Mouse (Mus musculus) liver, embryonic 11.5 days (tissue): Measurements from ENCODE around the gene Rtbdn. TPM values are rescaled to one million over a fixed set of nuclear protein-coding genes. Genes with fewer than 3 reads are reported as not detected.

Experiments used
- ATAC-seq: fragments of 200-750 bp; cut with Nextera tagmentation; replicated peaks from 2 replicates; pipeline ENCODE4 v1.8.0; 2017; ENCODE audit warnings: moderate number of reproducible peaks, mild to moderate bottlenecking, moderate TSS enrichment, moderate library complexity; ENCODE audit not compliant: low FRiP score
- DNase-seq: peaks from one replicate; pipeline ENCODE4 v3.0.0-alpha.2; 2017; ENCODE audit warnings: low spot score
- H3K27ac ChIP-seq: fragments of 300-500 bp; sonication (generic); 2 replicates; pipeline ENCODE4 v1.5.1; 2014; ENCODE audit warnings: mild to moderate bottlenecking, low read depth, low read length, control low read depth
- H3K27me3 ChIP-seq: fragments of 300-500 bp; sonication (generic); replicated peaks from 2 replicates; pipeline ENCODE4 v1.6.1; 2014; ENCODE audit warnings: low read length, mixed read lengths; ENCODE audit not compliant: control insufficient read depth, insufficient read depth
- H3K36me3 ChIP-seq: fragments of 300-500 bp; sonication (generic); 2 replicates; pipeline ENCODE4 v1.6.1; 2014; ENCODE audit warnings: mild to moderate bottlenecking, low read length, moderate library complexity, mixed read lengths; ENCODE audit not compliant: control insufficient read depth, insufficient read depth
- H3K4me1 ChIP-seq: fragments of 300-500 bp; sonication (generic); replicated peaks from 2 replicates; pipeline ENCODE4 v1.6.1; 2014; ENCODE audit warnings: low read length, mixed read lengths; ENCODE audit not compliant: control insufficient read depth, insufficient read depth
- H3K4me2 ChIP-seq: fragments of 300-500 bp; sonication (generic); 2 replicates; pipeline ENCODE4 v1.6.1; 2014; ENCODE audit warnings: mild to moderate bottlenecking, control low read depth, moderate library complexity
- H3K4me3 ChIP-seq: fragments of 300-500 bp; sonication (generic); 2 replicates; pipeline ENCODE4 v1.5.1; 2014; ENCODE audit warnings: low read depth, low read length, control low read depth
- H3K9ac ChIP-seq: fragments of 300-500 bp; sonication (generic); 2 replicates; pipeline ENCODE4 v1.6.1; 2014; ENCODE audit warnings: low read depth, low read length, control low read depth
- H3K9me3 ChIP-seq: fragments of 300-500 bp; sonication (generic); 2 replicates; pipeline ENCODE4 v1.6.1; 2016; ENCODE audit warnings: low read length, inconsistent platforms, mixed read lengths; ENCODE audit not compliant: control insufficient read depth
- WGBS: fragments of 180-500 bp; shearing (Covaris S2); extraction: QIAGEN DNeasy Blood & Tissue Kit; methylation state at CpG from one replicate; pipeline ENCODE4 v1.1.7; 2014; 5-methylcytosine and 5-hydroxymethylcytosine counted together
- polyA plus RNA-seq: library from polyadenylated mRNA; unstranded; fragments of >200 nt; fragmentation: Nextera tagmentation; extraction: Ambion mirVana; gene quantifications from 2 replicates; pipeline ENCODE4 v1.2.1, GENCODE M21; 2014

Gene Rtbdn
- polyA plus RNA-seq, 1 experiment from 2014 or later: 0.22 TPM

- WGBS: 88% methylated on average over 1 of the region's 1 CpGs
- Histone ChIP-seq H3K9me3 (no peaks in the 10 kb centered on the region), H3K27me3 (no peaks in the 10 kb centered on the region), H3K36me3 (peaks cover 38% of the 10 kb centered on the region), H3K4me2 (peak overlapping the region; percentile 99), H3K4me3 (peak overlapping the region; percentile 22; the same call in 1 of the 2 replicates), H3K27ac (peak overlapping the region; percentile 96; the same call in 1 of the 2 replicates), H3K9ac (peak overlapping the region; percentile 4; the same call in 1 of the 2 replicates), H3K4me1 (peaks cover 58% of the 10 kb centered on the region)
- no peak for DNase-seq
- no peak for ATAC-seq
These were observed 26.3 kb downstream of the Rtbdn start for GRCm38 (mm10) chr8:84973079-84973478.

GRCm38 (mm10) chr8:84973803-84974542 is 27.2 kb downstream of the Rtbdn start:
- ATAC-seq (no peak), DNase-seq (no peak)
- Histone ChIP-seq H3K4me1 (peaks cover 54% of the 10 kb centered on the region), H3K36me3 (peaks cover 38% of the 10 kb centered on the region), H3K4me2 (peak overlapping the region; percentile 99), H3K27me3 (no peaks in the 10 kb centered on the region), H3K4me3 (peak overlapping the region; percentile 78), H3K9me3 (no peaks in the 10 kb centered on the region), H3K27ac (peak overlapping the region; percentile 96), H3K9ac (peak overlapping the region; percentile 32; the same call in 1 of the 2 replicates)
- WGBS: 70% methylated on average over 4 of the region's 4 CpGs

GRCm38 (mm10) chr8:84974543-84975142 is 27.9 kb downstream of the Rtbdn start:
- Histone ChIP-seq H3K4me3 (peak overlapping the region; percentile 78), H3K36me3 (peaks cover 38% of the 10 kb centered on the region), H3K4me2 (peak overlapping the region; percentile 99), H3K9ac (peak overlapping the region; percentile 37), H3K4me1 (peaks cover 60% of the 10 kb centered on the region), H3K9me3 (no peaks in the 10 kb centered on the region), H3K27me3 (no peaks in the 10 kb centered on the region), H3K27ac (peak overlapping the region; percentile 96)
- no peak for ATAC-seq
- no peak for DNase-seq
- 79% methylated on average over 8 of the region's 8 CpGs for WGBS

GRCm38 (mm10) chr8:84975434-84975833 is 28.6 kb downstream of the Rtbdn start:
- DNase-seq (peak; percentile 69), ATAC-seq (no peak)
- 26% methylated on average over 7 of the region's 7 CpGs for WGBS
- peak overlapping the region; percentile 96 for H3K27ac ChIP-seq
- no peaks in the 10 kb centered on the region for H3K9me3 ChIP-seq
- H3K4me1 ChIP-seq: peaks cover 66% of the 10 kb centered on the region
- H3K27me3 ChIP-seq: no peaks in the 10 kb centered on the region
- peak overlapping the region; percentile 99 for H3K4me2 ChIP-seq
- peak overlapping the region; percentile 78 for H3K4me3 ChIP-seq
- peaks cover 38% of the 10 kb centered on the region for H3K36me3 ChIP-seq
- peak overlapping the region; percentile 37; the same call in 1 of the 2 replicates for H3K9ac ChIP-seq

- H3K4me1 ChIP-seq: peaks cover 66% of the 10 kb centered on the region
- peak overlapping the region; percentile 99 for H3K4me2 ChIP-seq
- H3K9me3 ChIP-seq: no peaks in the 10 kb centered on the region
- WGBS: under 1% methylated on average over 59 of the region's 61 CpGs
- H3K27ac ChIP-seq: peak overlapping the region; percentile 96
- H3K27me3 ChIP-seq: no peaks in the 10 kb centered on the region
- peak; percentile 79 for ATAC-seq
- peak overlapping the region; percentile 86 for H3K9ac ChIP-seq
- peak overlapping the region; percentile 78 for H3K4me3 ChIP-seq
- H3K36me3 ChIP-seq: peaks cover 33% of the 10 kb centered on the region
- peak; percentile 92 for DNase-seq
These were observed 29.4 kb downstream of the Rtbdn start for GRCm38 (mm10) chr8:84976031-84976762.

GRCm38 (mm10) chr8:84976763-84977434 is 30.1 kb downstream of the Rtbdn start:
- peak overlapping the region; percentile 96 for H3K27ac ChIP-seq
- H3K4me2 ChIP-seq: peak overlapping the region; percentile 99
- peaks cover 63% of the 10 kb centered on the region for H3K4me1 ChIP-seq
- H3K4me3 ChIP-seq: peak overlapping the region; percentile 78
- peak overlapping the region; percentile 86 for H3K9ac ChIP-seq
- WGBS: 2% methylated on average over 25 of the region's 25 CpGs
- ATAC-seq (no peak), DNase-seq (peak; percentile 49)
- H3K36me3 ChIP-seq: peaks cover 26% of the 10 kb centered on the region; the same call in 1 of the 2 replicates
- H3K9me3 ChIP-seq: no peaks in the 10 kb centered on the region
- H3K27me3 ChIP-seq: no peaks in the 10 kb centered on the region

- DNase-seq (peak; percentile 79), ATAC-seq (no peak)
- H3K36me3 ChIP-seq: peaks cover 22% of the 10 kb centered on the region; the same call in 1 of the 2 replicates
- H3K4me3 ChIP-seq: peak overlapping the region; percentile 78
- H3K4me1 ChIP-seq: peaks cover 64% of the 10 kb centered on the region
- under 1% methylated on average over 70 of the region's 70 CpGs for WGBS
- no peaks in the 10 kb centered on the region for H3K27me3 ChIP-seq
- H3K4me2 ChIP-seq: peak overlapping the region; percentile 99
- H3K9me3 ChIP-seq: no peaks in the 10 kb centered on the region
- H3K9ac ChIP-seq: peak overlapping the region; percentile 86
- H3K27ac ChIP-seq: peak overlapping the region; percentile 96
These were observed 30.9 kb downstream of the Rtbdn start for GRCm38 (mm10) chr8:84977435-84978247.
